Mouse (Mus musculus): ENCODE measurements around the gene Cenpm.

DNA sequence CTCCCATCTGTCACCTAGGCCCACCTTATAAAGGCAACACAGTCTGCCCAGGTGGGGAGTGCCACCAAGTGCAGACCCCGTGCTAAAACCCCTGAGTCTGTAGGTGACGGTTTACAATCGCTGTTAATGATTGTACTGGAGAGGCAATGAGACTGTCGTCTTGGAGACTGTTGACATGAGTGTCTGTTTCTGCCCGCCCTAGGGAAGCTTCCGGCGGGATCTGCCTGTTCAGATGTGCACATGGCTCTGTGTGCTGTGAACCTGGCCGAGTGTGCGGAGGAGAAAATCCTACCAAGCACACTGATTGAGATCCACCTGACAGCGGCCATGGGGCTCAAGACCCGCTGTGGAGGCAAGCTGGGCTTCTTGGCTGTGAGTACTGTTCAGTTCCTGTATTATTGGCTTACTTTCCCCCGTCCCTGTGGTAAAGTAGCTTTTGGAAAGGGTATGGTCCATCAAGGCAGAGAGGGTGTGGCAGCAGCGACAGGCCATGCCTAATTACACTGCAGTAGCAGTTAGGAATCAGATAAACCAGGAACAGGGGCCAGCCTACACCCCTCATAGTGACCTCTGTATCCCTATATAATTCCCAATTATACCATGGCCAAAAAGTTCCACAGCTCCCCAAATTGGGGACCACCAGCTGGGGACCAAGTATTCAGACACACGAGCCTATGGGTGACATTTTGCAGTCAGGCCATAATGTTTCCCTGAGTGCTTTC is 59.3 kb downstream of the Cenpm start:
- TF ChIP-seq CTCF (IDR thresholded peaks at IDR 0.05; ENCODE audit: low read depth) (no peak), EP300 (IDR thresholded peaks at IDR 0.05; ENCODE audit: low read depth) (no peak)

Measured in liver, postnatal 0 days (tissue).